Mouse (Mus musculus) heart, adult 2 months (tissue): Measurements from ENCODE around the gene Hoxc8. TPM values are rescaled to one million over a fixed set of nuclear protein-coding genes. Genes with fewer than 3 reads are reported as not detected.

ENCODE experiments used
- DNase-seq, 2 experiments: peaks; one replicate each; pipeline ENCODE4 v3.0.0; 2021
- H3K27ac ChIP-seq: fragments of 200-600 bp; 2 replicates; pipeline ENCODE4 v1.8.1; 2022
- H3K27me3 ChIP-seq: fragments of 200-500 bp; 2 replicates; pipeline ENCODE4 v1.6.1; 2012; ENCODE audit warnings: mild to moderate bottlenecking, low read length, inconsistent platforms, mixed read lengths; ENCODE audit not compliant: control insufficient read depth, insufficient read depth
- H3K36me3 ChIP-seq: fragments of 200-500 bp; 2 replicates; pipeline ENCODE4 v1.6.1; 2012; ENCODE audit warnings: low read length, inconsistent platforms; ENCODE audit not compliant: control insufficient read depth, insufficient read depth
- H3K4me1 ChIP-seq: fragments of 200-500 bp; 2 replicates; pipeline ENCODE4 v1.6.1; 2011; ENCODE audit warnings: low read length; ENCODE audit not compliant: control insufficient read depth, insufficient read depth
- H3K4me3 ChIP-seq: fragments of 200-600 bp; 2 replicates; pipeline ENCODE4 v1.8.1; 2022
- H3K79me2 ChIP-seq: fragments of 200-500 bp; replicated peaks from 2 replicates; pipeline ENCODE4 v1.6.1; 2012; ENCODE audit warnings: mild to moderate bottlenecking, inconsistent platforms, low read length, moderate library complexity, mixed read lengths; ENCODE audit not compliant: control insufficient read depth, insufficient read depth
- H3K9ac ChIP-seq: fragments of 200-500 bp; 2 replicates; pipeline ENCODE4 v1.6.1; 2012; ENCODE audit warnings: low read depth, mild to moderate bottlenecking, control low read depth, inconsistent platforms, low read length, mixed read lengths
- CTCF ChIP-seq: fragments of 200-600 bp; IDR thresholded peaks from 2 replicates; pipeline ENCODE4 v1.8.1; 2022; ENCODE audit warnings: antibody characterized with exemption, mild to moderate bottlenecking, moderate library complexity
- EP300 ChIP-seq: fragments of 200-500 bp; IDR thresholded peaks from 2 replicates; pipeline ENCODE4 v1.6.1; 2011; ENCODE audit warnings: low read depth, low read length, control low read depth; ENCODE audit not compliant: insufficient read depth
- POLR2A ChIP-seq: fragments of 200-500 bp; IDR thresholded peaks from 2 replicates; pipeline ENCODE4 v1.6.1; 2011; ENCODE audit warnings: mild to moderate bottlenecking, low read depth, low read length, control low read depth; ENCODE audit not compliant: insufficient read depth
- WGBS: fragments of 180-500 bp; shearing (Covaris S2); methylation state at CpG from one replicate; pipeline ENCODE4 v1.1.7; 2018; 5-methylcytosine and 5-hydroxymethylcytosine counted together
- intact Hi-C: fragments of 180-260 bp; cut with DNase I; formaldehyde crosslinking; loops from one replicate; pipeline ENCODE4 v1.15.1; 2025
- polyA plus RNA-seq: library from polyadenylated mRNA; depleted of rRNA; stranded (reverse); fragments of >200 nt; gene quantifications from 2 replicates; pipeline ENCODE4 v1.2.3, GENCODE M21; 2012
- total RNA-seq, 2 experiments: library from RNA; stranded (reverse); gene quantifications; 2 replicates each; pipeline ENCODE4 v1.2.3; 2021

Hoxc8 gene
- total and polyA plus RNA-seq, 3 experiments = not detected

DNA sequence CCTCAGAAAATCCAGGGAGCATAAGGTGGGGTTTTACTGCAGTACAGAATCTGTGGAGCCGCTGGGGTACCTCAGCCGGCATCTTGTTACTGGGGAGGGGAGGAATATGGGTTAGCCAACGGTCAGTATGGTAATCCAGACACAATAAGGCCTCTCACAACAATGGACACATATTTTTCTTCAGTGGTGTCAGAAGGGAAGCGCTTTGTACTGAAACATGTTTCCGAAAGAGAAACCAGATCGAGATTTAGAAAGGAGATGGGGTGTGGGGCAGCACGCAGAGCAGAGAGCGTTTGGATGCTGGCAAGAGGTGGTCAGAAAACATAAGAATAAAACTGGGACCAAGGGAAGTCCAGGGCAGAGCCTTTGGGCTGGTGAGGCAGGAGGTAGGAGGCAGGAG is 39.7 kb downstream of the Hoxc8 start:
- Histone ChIP-seq H3K4me3 (no peak overlapping the region), H3K9ac (no peak overlapping the region), H3K36me3 (no peaks in the 10 kb centered on the region), H3K27me3 (peaks cover 31% of the 10 kb centered on the region), H3K4me1 (no peaks in the 10 kb centered on the region), H3K79me2 (no peaks in the 10 kb centered on the region), H3K27ac (no peak overlapping the region)
- no peak for DNase-seq
- intact Hi-C loops = no loop called here
- no peak for TF ChIP-seq CTCF
- no peak for TF ChIP-seq EP300
- TF ChIP-seq POLR2A = no peak
- 7% methylated on average over 8 of the region's 8 CpGs for WGBS

DNA sequence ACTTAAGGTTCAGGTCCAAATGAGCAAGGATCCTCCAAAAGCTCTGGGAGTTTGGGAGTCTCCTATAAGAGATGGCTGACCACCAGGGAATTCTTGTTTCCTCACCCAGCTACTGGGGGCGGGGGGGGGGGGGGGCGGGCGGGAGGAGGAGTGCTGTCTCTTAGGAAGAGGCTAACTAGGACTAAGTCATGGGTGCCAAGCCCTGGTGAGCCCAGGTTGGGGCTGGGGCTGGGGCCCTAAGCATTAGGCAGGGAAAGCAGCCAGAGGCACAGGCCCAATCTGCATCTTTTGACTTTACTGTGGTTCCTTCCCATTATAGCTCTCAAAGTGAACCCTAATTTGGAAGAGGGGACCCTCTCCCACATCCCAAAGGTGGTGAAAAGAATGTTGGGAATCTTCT is 41.8 kb downstream of the Hoxc8 start:
- 0% methylated on average over 3 of the region's 3 CpGs for WGBS
- Histone ChIP-seq H3K9ac (no peak overlapping the region), H3K27me3 (peaks cover 33% of the 10 kb centered on the region), H3K79me2 (no peaks in the 10 kb centered on the region), H3K4me1 (no peaks in the 10 kb centered on the region), H3K4me3 (no peak overlapping the region), H3K27ac (no peak overlapping the region), H3K36me3 (no peaks in the 10 kb centered on the region)
- DNase-seq = no peak
- intact Hi-C loops = no loop called here
- TF ChIP-seq POLR2A (no peak), CTCF (no peak), EP300 (no peak)

DNA sequence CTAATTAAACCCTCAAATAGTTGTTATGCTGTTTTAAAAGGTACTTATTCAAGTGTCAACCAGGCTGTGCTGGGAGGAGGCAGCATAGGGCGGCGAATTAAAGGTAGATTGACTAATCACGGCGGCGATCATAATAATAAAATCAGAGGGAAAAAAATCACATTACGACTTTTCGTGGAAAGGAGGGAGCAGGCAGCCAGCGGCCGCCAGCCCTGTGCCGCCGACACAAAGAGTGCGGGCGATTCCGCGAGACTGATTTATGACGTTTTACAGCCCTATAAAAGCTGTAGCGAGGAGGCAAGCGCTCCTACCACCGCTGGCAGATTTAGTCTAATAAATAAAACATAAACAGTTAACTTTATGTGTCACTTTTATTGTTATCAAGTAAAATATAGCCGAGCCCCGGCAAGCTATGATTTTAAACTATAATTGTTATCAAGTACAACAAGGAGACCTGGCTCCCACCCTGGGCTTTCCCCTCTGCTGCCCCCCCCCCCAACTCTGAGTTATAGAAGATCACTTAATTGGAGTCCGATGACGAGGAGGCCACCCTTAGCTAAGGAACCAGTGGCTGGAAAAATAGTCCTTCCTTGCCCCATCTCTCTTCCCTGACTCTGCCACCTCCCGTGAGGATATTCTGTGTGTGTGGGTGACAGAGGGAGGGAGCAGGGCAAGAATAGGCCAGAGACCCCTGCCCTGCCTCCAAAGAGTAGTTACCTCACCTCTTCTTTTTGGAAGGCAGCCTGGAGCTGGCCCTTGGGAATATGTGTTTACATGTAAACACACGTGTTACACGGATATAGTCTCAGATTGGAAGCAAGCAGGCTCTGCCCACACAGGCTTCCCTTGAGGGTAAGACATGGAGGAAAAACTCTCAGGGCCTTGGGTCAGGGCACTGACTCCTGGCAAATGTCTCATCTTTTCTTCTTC is 42.5 kb downstream of the Hoxc8 start:
- DNase-seq = no peak
- no peaks in the 10 kb centered on the region for H3K79me2 ChIP-seq
- 3% methylated on average over 26 of the region's 26 CpGs for WGBS
- TF ChIP-seq EP300 (no peak), POLR2A (no peak), CTCF (no peak)
- no peak overlapping the region for H3K9ac ChIP-seq
- no peaks in the 10 kb centered on the region for H3K36me3 ChIP-seq
- no peak overlapping the region for H3K27ac ChIP-seq
- peaks cover 30% of the 10 kb centered on the region for H3K27me3 ChIP-seq
- H3K4me1 ChIP-seq = no peaks in the 10 kb centered on the region
- intact Hi-C loops = no loop called here
- no peak overlapping the region for H3K4me3 ChIP-seq

DNA sequence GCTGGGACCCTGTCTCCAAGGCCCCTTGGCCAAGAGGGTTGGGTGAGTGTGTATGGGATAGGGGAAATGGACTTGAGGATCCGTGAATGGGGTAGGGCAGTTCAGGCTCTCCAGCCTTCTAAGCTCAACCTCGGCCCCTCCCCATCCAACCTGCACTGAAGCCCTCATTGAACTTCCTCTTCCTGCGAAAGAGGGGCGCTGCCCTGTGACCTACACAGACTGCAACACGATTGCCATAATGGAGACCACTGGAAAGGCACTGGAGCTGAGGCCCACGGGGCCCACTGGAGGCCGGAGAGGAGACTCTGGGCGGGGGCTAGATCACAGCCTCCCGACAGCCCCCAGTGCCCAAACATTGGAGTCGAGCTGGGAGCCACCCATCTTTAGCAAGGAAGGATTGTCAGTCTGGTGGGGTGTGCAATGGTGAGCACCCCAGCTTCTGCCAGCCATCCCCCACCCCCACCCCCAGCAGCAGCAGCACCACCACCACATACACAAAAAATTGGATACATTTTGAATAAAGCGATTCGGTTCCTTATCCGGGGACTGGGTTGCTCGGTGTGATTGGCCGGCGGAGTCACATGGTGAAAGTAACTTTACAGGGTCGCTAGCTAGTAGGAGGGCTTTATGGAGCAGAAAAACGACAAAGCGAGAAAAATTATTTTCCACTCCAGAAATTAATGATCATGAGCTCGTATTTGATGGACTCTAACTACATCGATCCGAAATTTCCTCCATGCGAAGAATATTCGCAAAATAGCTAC is 43.8 kb downstream of the Hoxc8 start:
- intact Hi-C loops = no loop called here
- H3K9ac ChIP-seq = no peak overlapping the region
- 1% methylated on average over 24 of the region's 24 CpGs for WGBS
- no peak overlapping the region for H3K27ac ChIP-seq
- no peaks in the 10 kb centered on the region for H3K36me3 ChIP-seq
- TF ChIP-seq CTCF (no peak), POLR2A (no peak), EP300 (no peak)
- no peaks in the 10 kb centered on the region for H3K79me2 ChIP-seq
- H3K4me1 ChIP-seq = no peaks in the 10 kb centered on the region
- DNase-seq = no peak
- H3K4me3 ChIP-seq = no peak overlapping the region
- peaks cover 25% of the 10 kb centered on the region for H3K27me3 ChIP-seq

DNA sequence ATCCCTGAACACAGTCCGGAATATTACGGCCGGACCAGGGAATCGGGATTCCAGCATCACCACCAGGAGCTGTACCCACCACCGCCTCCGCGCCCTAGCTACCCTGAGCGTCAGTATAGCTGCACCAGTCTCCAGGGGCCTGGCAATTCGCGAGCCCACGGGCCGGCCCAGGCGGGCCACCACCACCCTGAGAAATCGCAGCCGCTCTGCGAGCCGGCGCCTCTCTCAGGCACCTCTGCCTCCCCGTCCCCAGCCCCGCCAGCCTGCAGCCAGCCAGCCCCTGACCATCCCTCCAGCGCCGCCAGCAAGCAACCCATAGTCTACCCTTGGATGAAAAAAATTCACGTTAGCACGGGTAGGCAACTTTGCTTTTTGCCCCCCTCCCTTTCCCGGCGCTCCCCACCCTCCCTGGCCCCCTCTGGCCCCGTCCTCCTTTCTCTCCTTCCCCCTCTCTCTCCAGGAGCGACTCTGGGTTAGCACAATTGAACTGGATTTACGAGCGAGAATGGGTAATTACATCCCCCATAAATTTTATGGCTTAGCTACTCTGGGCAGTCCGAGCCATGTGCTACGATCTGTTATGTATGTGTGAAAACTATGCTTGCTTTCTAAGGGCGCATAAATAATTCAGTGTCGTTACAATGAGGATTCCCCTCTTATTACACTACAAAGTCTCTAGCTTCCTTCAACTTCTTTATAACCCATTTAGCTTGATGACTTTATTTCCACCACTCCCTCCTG is 44.6 kb downstream of the Hoxc8 start:
- Histone ChIP-seq H3K4me3 (no peak overlapping the region), H3K79me2 (no peaks in the 10 kb centered on the region), H3K36me3 (no peaks in the 10 kb centered on the region), H3K27ac (no peak overlapping the region), H3K4me1 (no peaks in the 10 kb centered on the region), H3K27me3 (peaks cover 26% of the 10 kb centered on the region), H3K9ac (no peak overlapping the region)
- TF ChIP-seq CTCF (no peak), POLR2A (no peak), EP300 (no peak)
- intact Hi-C loops = no loop called here
- DNase-seq = no peak
- 2% methylated on average over 34 of the region's 34 CpGs for WGBS

DNA sequence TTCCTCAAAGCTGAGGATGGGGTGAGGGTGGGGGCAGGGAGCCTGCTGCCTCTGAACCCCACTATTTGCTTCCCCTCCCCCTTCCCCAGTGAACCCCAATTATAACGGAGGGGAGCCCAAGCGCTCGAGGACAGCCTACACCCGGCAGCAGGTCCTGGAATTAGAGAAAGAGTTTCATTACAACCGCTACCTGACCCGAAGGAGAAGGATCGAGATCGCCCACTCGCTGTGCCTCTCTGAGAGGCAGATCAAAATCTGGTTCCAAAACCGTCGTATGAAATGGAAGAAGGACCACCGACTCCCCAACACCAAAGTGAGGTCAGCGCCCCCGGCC is 45.1 kb downstream of the Hoxc8 start:
- no peak overlapping the region for H3K9ac ChIP-seq
- no peak for DNase-seq
- H3K27ac ChIP-seq = no peak overlapping the region
- H3K79me2 ChIP-seq = no peaks in the 10 kb centered on the region
- WGBS = 4% methylated on average over 14 of the region's 14 CpGs
- no peaks in the 10 kb centered on the region for H3K36me3 ChIP-seq
- no peaks in the 10 kb centered on the region for H3K4me1 ChIP-seq
- H3K4me3 ChIP-seq = no peak overlapping the region
- TF ChIP-seq POLR2A = no peak
- TF ChIP-seq EP300 = no peak
- TF ChIP-seq CTCF = no peak
- H3K27me3 ChIP-seq = peaks cover 23% of the 10 kb centered on the region
- intact Hi-C loops = no loop called here
